Mouse (Mus musculus) liver, embryonic 11.5 days (tissue): ENCODE results near the gene Fcor. TPM values are rescaled to one million over a fixed set of nuclear protein-coding genes. Genes with fewer than 3 reads are reported as not detected.

Experiments used
- ATAC-seq: fragments of 200-750 bp; cut with Nextera tagmentation; replicated peaks from 2 replicates; pipeline ENCODE4 v1.8.0; 2017; ENCODE audit warnings: moderate number of reproducible peaks, mild to moderate bottlenecking, moderate TSS enrichment, moderate library complexity; ENCODE audit not compliant: low FRiP score
- DNase-seq: peaks from one replicate; pipeline ENCODE4 v3.0.0-alpha.2; 2017; ENCODE audit warnings: low spot score
- H3K27ac ChIP-seq: fragments of 300-500 bp; sonication (generic); 2 replicates; pipeline ENCODE4 v1.5.1; 2014; ENCODE audit warnings: mild to moderate bottlenecking, low read depth, low read length, control low read depth
- H3K27me3 ChIP-seq: fragments of 300-500 bp; sonication (generic); replicated peaks from 2 replicates; pipeline ENCODE4 v1.6.1; 2014; ENCODE audit warnings: low read length, mixed read lengths; ENCODE audit not compliant: control insufficient read depth, insufficient read depth
- H3K36me3 ChIP-seq: fragments of 300-500 bp; sonication (generic); 2 replicates; pipeline ENCODE4 v1.6.1; 2014; ENCODE audit warnings: mild to moderate bottlenecking, low read length, moderate library complexity, mixed read lengths; ENCODE audit not compliant: control insufficient read depth, insufficient read depth
- H3K4me1 ChIP-seq: fragments of 300-500 bp; sonication (generic); replicated peaks from 2 replicates; pipeline ENCODE4 v1.6.1; 2014; ENCODE audit warnings: low read length, mixed read lengths; ENCODE audit not compliant: control insufficient read depth, insufficient read depth
- H3K4me2 ChIP-seq: fragments of 300-500 bp; sonication (generic); 2 replicates; pipeline ENCODE4 v1.6.1; 2014; ENCODE audit warnings: mild to moderate bottlenecking, control low read depth, moderate library complexity
- H3K4me3 ChIP-seq: fragments of 300-500 bp; sonication (generic); 2 replicates; pipeline ENCODE4 v1.5.1; 2014; ENCODE audit warnings: low read depth, low read length, control low read depth
- H3K9ac ChIP-seq: fragments of 300-500 bp; sonication (generic); 2 replicates; pipeline ENCODE4 v1.6.1; 2014; ENCODE audit warnings: low read depth, low read length, control low read depth
- H3K9me3 ChIP-seq: fragments of 300-500 bp; sonication (generic); 2 replicates; pipeline ENCODE4 v1.6.1; 2016; ENCODE audit warnings: low read length, inconsistent platforms, mixed read lengths; ENCODE audit not compliant: control insufficient read depth
- WGBS: fragments of 180-500 bp; shearing (Covaris S2); extraction: QIAGEN DNeasy Blood & Tissue Kit; methylation state at CpG from one replicate; pipeline ENCODE4 v1.1.7; 2014; 5-methylcytosine and 5-hydroxymethylcytosine counted together
- polyA plus RNA-seq: library from polyadenylated mRNA; unstranded; fragments of >200 nt; fragmentation: Nextera tagmentation; extraction: Ambion mirVana; gene quantifications from 2 replicates; pipeline ENCODE4 v1.2.1, GENCODE M21; 2014

Gene Fcor
- 7.3 and 11.4 TPM in 2 replicates for polyA plus RNA-seq

DNA sequence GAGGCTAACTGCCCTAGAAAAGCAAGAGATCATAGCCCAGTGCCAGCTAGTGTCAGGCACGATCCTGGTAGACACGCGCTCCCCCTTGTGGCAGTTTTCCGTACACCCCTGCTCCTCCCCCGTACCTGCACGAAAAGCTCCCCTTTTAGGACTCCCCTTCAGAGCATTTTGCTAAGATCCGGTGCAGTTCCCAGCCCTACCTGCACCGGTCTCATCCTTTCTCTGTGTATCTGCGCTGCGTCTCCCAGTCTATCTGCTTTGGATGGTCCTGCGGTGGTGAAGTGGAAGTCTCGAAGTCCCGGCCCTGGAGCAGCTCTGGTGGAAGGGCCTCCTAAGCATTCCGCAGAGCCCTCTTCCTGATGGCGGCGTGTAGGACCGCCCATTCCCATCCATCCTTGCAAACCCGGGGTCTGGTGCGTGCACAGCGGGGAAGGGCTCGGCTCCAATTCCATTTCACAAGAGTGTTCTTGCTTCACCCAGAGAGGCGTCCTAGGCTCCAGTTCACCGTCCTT lies at the start of gene Fcor:
TSS of gene Fcor (minus strand) at position 383 of the 512 bp plus-strand sequence.
- Histone ChIP-seq H3K4me2 (peak within 1 kb of the TSS; percentile 78), H3K27ac (peak within 1 kb of the TSS; percentile 41), H3K4me3 (peak within 1 kb of the TSS; percentile 60), H3K36me3 (no peaks in the 10 kb centered on the region), H3K4me1 (peaks cover 3% of the 10 kb centered on the region), H3K27me3 (no peaks in the 10 kb centered on the region), H3K9me3 (no peaks in the 10 kb centered on the region), H3K9ac (peak within 1 kb of the TSS; percentile 60)
- WGBS = under 1% methylated on average over 23 of the region's 23 CpGs
- ATAC-seq (peak; percentile 69), DNase-seq (peak; percentile 81)

DNA sequence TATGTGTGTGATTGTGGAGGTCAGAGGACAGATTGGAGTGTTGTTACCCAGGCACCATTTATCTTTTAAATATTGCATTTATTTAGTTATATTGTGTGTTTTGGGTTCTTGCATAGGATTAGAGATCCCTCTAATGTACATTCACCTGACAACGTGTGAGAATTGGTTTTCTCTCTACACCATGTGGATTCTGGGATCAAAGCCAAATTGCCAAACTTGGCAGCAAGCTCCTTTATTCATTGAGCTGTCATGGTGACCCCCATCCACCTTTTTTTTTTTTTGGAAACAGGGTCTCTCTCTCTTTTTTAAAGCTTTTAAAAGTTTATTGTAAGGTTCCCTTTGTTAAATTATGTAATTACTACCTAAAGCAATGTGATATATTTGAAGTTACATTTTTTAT lies 48.9 kb upstream of the Fcor start:
- no peaks in the 10 kb centered on the region for H3K4me1 ChIP-seq
- no peak for DNase-seq
- no peaks in the 10 kb centered on the region for H3K27me3 ChIP-seq
- no peak overlapping the region for H3K27ac ChIP-seq
- H3K36me3 ChIP-seq = no peaks in the 10 kb centered on the region
- no peak overlapping the region for H3K4me2 ChIP-seq
- ATAC-seq = no peak
- H3K4me3 ChIP-seq = no peak overlapping the region
- 52% methylated on average over 1 of the region's 1 CpGs for WGBS
- no peak overlapping the region for H3K9ac ChIP-seq
- no peaks in the 10 kb centered on the region for H3K9me3 ChIP-seq

DNA sequence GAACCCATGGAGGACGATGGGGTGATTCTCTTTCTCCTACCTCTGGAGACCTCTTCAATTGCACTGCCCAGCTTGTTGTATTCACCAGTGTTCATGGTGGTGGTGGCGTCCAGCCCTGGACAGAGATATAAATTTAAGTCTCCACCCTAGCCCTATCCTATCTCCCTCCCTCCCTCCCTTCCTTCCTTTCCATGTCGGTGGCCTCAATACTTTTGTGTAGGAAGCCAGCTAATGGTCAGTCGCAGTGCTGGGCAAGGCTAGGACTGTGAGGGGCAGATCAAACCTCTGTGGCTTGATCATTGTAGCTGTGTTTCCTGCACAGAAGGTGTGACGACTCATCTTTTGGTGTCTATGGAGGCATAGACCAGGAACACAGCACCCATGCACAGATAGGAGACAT lies 48.4 kb upstream of the Fcor start, which contains the start of gene Clec4g:
TSS of gene Clec4g (minus strand) at position 101 of the 400 bp plus-strand sequence.
- ATAC-seq (no peak), DNase-seq (no peak)
- no peaks in the 10 kb centered on the region for H3K4me1 ChIP-seq
- H3K9ac ChIP-seq = no peak within 1 kb of the TSS
- no peak within 1 kb of the TSS for H3K4me3 ChIP-seq
- H3K27ac ChIP-seq = no peak within 1 kb of the TSS
- WGBS = 52% methylated on average over 5 of the region's 5 CpGs
- no peaks in the 10 kb centered on the region for H3K36me3 ChIP-seq
- H3K27me3 ChIP-seq = no peaks in the 10 kb centered on the region
- no peak within 1 kb of the TSS for H3K4me2 ChIP-seq
- no peaks in the 10 kb centered on the region for H3K9me3 ChIP-seq

DNA sequence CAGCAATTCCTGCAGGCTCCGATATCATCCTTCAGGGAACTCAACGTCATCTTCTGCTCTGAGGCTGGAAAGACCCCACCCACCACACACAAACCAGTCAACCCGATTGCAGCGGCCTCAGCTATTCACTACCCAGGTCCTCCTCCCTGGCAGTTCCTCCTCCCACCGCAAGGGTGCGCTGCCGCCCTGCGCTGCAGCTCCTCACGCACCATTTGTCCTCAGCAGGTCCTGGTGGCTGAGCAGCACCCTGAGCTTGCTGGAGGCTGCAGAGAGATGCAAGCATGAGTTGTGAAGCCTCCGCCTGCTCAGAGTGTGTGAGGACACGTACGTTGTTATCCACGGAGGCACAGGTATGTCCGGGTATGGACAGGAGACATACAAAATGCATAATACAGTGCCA lies 46.4 kb upstream of the Fcor start:
- WGBS = 12% methylated on average over 14 of the region's 14 CpGs
- Histone ChIP-seq H3K9me3 (no peaks in the 10 kb centered on the region), H3K9ac (no peak overlapping the region), H3K4me2 (no peak overlapping the region), H3K27ac (no peak overlapping the region), H3K4me1 (no peaks in the 10 kb centered on the region), H3K36me3 (no peaks in the 10 kb centered on the region), H3K4me3 (no peak overlapping the region), H3K27me3 (no peaks in the 10 kb centered on the region)
- DNase-seq (peak; percentile 73), ATAC-seq (peak; percentile 79)

DNA sequence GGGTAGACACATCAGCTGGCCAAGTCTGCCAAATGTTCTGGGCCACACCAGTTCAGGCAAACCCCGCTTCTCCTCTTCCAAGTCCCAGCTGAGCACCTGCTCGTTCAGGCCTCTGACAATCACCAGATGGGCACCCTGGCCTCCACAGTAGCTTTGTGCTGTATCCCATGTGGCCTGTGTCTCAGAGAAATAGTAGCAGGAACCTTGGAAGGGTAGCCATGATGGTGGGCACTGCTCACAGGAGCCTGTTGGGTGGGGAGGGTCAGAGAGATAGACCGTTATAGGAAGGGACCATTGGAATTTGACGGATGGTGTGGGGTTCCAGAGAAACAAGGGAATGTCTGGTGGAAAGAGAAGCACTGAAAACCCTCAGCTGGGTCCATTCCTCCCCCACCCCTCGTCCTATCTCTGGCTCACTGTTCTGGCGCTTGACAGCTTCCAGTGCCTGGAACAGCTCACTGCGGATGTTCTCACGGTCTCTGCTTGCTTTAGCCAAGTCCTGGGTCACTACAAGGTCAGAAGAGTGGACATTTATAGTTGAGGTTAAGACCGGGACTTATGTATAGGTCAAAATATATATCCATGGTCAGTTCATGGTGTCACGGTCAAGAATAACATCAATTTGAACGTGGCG lies 45.3 kb upstream of the Fcor start:
- 73% methylated on average over 12 of the region's 12 CpGs for WGBS
- Histone ChIP-seq H3K4me2 (no peak overlapping the region), H3K9me3 (no peaks in the 10 kb centered on the region), H3K27ac (no peak overlapping the region), H3K9ac (no peak overlapping the region), H3K27me3 (no peaks in the 10 kb centered on the region), H3K4me1 (no peaks in the 10 kb centered on the region), H3K36me3 (no peaks in the 10 kb centered on the region), H3K4me3 (no peak overlapping the region)
- no peak for DNase-seq
- ATAC-seq = no peak

DNA sequence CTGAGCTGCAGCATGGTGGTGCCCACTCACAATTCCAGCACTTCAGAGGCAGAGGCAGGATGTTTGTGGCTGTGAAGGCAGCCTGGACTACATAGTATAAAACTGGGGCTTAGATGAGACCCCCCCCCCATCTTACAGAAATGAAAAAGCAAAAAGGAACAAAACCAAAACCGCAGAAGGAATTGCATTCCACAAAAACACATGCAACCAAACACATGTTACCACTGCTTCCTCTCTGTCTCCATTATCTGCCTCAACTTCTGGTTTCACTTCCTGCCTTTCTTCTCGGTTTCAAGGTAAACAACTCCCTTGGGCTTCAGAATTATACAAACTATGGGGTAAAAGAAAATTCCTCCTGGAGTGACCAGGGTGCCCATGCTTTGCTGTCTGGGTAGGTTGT lies 39.5 kb upstream of the Fcor start:
- Histone ChIP-seq H3K4me1 (peaks cover 5% of the 10 kb centered on the region; the same call in 1 of the 2 replicates), H3K36me3 (no peaks in the 10 kb centered on the region), H3K4me2 (no peak overlapping the region), H3K9me3 (no peaks in the 10 kb centered on the region), H3K27me3 (no peaks in the 10 kb centered on the region), H3K27ac (no peak overlapping the region), H3K9ac (no peak overlapping the region), H3K4me3 (no peak overlapping the region)
- WGBS = 26% methylated on average over 2 of the region's 2 CpGs
- ATAC-seq (no peak; the same call in 1 of the 2 replicates), DNase-seq (no peak)

DNA sequence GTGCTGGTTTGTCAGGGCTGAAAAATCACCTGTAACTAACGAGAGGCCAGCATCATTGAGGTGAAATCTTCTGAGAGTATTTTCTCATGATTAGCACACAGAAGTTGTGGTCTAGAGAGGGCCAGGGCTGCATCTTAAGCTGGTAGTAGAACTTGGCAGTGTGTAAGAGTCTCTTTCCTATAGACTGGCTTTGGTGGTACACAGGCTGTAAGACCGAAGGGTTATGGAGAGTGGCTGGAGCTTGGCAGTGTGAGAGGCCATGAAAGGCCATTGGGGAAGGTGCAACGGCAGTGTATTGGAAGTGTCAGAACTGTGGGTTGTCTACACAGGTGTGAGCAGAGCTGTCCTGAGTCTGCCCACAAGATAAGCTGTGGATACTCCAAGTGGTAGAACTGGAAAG lies 38.1 kb upstream of the Fcor start:
- no peak overlapping the region for H3K27ac ChIP-seq
- peaks cover 5% of the 10 kb centered on the region; the same call in 1 of the 2 replicates for H3K4me1 ChIP-seq
- no peaks in the 10 kb centered on the region for H3K36me3 ChIP-seq
- H3K4me3 ChIP-seq = no peak overlapping the region
- no peak for DNase-seq
- H3K27me3 ChIP-seq = no peaks in the 10 kb centered on the region
- H3K4me2 ChIP-seq = no peak overlapping the region
- no peaks in the 10 kb centered on the region for H3K9me3 ChIP-seq
- WGBS = 69% methylated on average over 3 of the region's 3 CpGs
- H3K9ac ChIP-seq = no peak overlapping the region
- ATAC-seq = no peak

DNA sequence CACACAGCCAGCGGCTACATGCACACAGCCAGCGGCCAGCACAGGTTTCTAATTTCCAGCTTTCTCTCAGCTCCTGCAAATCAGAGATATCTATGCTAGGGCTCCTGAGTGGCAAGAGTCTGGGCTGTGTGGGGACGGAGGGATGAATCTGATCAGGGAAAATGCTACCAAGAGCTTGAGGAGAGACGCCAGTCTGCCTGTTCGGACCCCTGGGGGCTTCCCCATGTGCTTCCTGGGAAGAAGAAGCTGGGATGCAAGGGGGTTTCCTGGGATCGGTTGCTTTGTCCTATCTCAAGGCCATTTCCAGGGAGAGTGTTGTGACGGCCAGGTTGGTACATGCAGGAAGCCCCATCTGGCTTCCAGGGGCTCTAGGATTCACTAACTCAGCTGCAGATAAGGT lies 35.4 kb upstream of the Fcor start:
- Histone ChIP-seq H3K27ac (no peak overlapping the region), H3K4me3 (no peak overlapping the region), H3K4me2 (no peak overlapping the region), H3K4me1 (peaks cover 5% of the 10 kb centered on the region; the same call in 1 of the 2 replicates), H3K27me3 (no peaks in the 10 kb centered on the region), H3K36me3 (no peaks in the 10 kb centered on the region), H3K9me3 (no peaks in the 10 kb centered on the region), H3K9ac (no peak overlapping the region)
- ATAC-seq (no peak), DNase-seq (no peak)
- 60% methylated on average over 7 of the region's 7 CpGs for WGBS

DNA sequence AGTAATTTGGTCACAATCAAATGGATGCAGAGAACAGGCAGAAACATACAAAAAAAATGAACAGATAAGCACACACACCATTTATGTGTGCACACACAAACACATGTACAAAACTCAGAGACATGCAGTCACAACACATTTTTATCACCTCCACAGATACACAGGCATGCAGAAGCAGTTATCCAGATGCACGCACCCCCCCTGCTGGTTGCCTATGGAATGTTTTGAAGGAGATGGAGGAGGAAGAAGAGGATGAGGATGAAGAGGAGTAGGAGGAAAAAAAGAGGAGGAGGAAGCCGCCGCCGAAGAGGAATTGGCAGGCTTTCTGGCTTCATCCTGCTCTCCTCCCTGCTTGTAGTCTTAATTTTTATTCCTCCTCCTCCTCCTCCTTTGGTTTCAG lies 33.5 kb upstream of the Fcor start:
- Histone ChIP-seq H3K36me3 (no peaks in the 10 kb centered on the region), H3K4me2 (no peak overlapping the region), H3K4me1 (peaks cover 5% of the 10 kb centered on the region; the same call in 1 of the 2 replicates), H3K4me3 (no peak overlapping the region), H3K27ac (no peak overlapping the region), H3K9ac (no peak overlapping the region), H3K9me3 (no peaks in the 10 kb centered on the region), H3K27me3 (no peaks in the 10 kb centered on the region)
- 47% methylated on average over 4 of the region's 4 CpGs for WGBS
- DNase-seq = no peak
- ATAC-seq = no peak; the same call in 1 of the 2 replicates
